Mouse (Mus musculus) kidney, embryonic 16.5 days (tissue): Measurements from ENCODE around the gene Dscam. TPM values are rescaled to one million over a fixed set of nuclear protein-coding genes. Genes with fewer than 3 reads are reported as not detected.

Experiments
- ATAC-seq: fragments of 200-750 bp; cut with Nextera tagmentation; 2 replicates; pipeline ENCODE4 v1.8.0; 2017; ENCODE audit warnings: moderate TSS enrichment; ENCODE audit not compliant: low FRiP score, low TSS enrichment
- H3K27ac ChIP-seq: fragments of 300-500 bp; sonication (generic); 2 replicates; pipeline ENCODE4 v1.5.1; 2014; ENCODE audit warnings: low read length
- H3K27me3 ChIP-seq: fragments of 300-500 bp; sonication (generic); 2 replicates; pipeline ENCODE4 v1.6.1; 2014; ENCODE audit warnings: low read length, control low read depth, mixed read lengths; ENCODE audit not compliant: insufficient read depth
- H3K36me3 ChIP-seq: fragments of 300-500 bp; sonication (generic); 2 replicates; pipeline ENCODE4 v1.6.1; 2014; ENCODE audit warnings: low read length, control low read depth, mixed read lengths; ENCODE audit not compliant: insufficient read depth
- H3K4me1 ChIP-seq: fragments of 300-500 bp; sonication (generic); 2 replicates; pipeline ENCODE4 v1.6.1; 2014; ENCODE audit warnings: low read length, control low read depth, mixed read lengths; ENCODE audit not compliant: insufficient read depth
- H3K4me2 ChIP-seq: fragments of 300-500 bp; sonication (generic); replicated peaks from 2 replicates; pipeline ENCODE4 v1.6.1; 2014; ENCODE audit warnings: low read depth, low read length
- H3K4me3 ChIP-seq: fragments of 300-500 bp; sonication (generic); 2 replicates; pipeline ENCODE4 v1.5.1; 2014; ENCODE audit warnings: mild to moderate bottlenecking, low read length
- H3K9ac ChIP-seq: fragments of 300-500 bp; sonication (generic); replicated peaks from 2 replicates; pipeline ENCODE4 v1.6.1; 2014; ENCODE audit warnings: low read length
- H3K9me3 ChIP-seq: fragments of 300-500 bp; sonication (generic); 2 replicates; pipeline ENCODE4 v1.6.1; 2016; ENCODE audit warnings: low read length, control low read depth
- WGBS: fragments of 180-500 bp; shearing (Covaris S2); extraction: QIAGEN DNeasy Blood & Tissue Kit; methylation state at CpG from one replicate; pipeline ENCODE4 v1.1.7; 2014; 5-methylcytosine and 5-hydroxymethylcytosine counted together
- polyA plus RNA-seq: library from polyadenylated mRNA; unstranded; fragments of >200 nt; fragmentation: Nextera tagmentation; extraction: Ambion mirVana; gene quantifications from 2 replicates; pipeline ENCODE4 v1.2.1, GENCODE M21; 2015

Dscam gene
- polyA plus RNA-seq, 1 experiment from 2014 or later, result 0.04 TPM

GRCm38 (mm10) chr16:96907818-96908217 lies 262.7 kb downstream of the Dscam start:
- H3K9me3 ChIP-seq, result no peaks in the 10 kb centered on the region
- no peak overlapping the region for H3K27ac ChIP-seq
- no peak overlapping the region for H3K4me2 ChIP-seq
- no peak overlapping the region for H3K9ac ChIP-seq
- 77% methylated on average over 1 of the region's 1 CpGs for WGBS
- ATAC-seq, result no peak
- H3K4me3 ChIP-seq, result no peak overlapping the region
- no peaks in the 10 kb centered on the region for H3K36me3 ChIP-seq
- H3K27me3 ChIP-seq, result no peaks in the 10 kb centered on the region
- no peaks in the 10 kb centered on the region for H3K4me1 ChIP-seq

DNA sequence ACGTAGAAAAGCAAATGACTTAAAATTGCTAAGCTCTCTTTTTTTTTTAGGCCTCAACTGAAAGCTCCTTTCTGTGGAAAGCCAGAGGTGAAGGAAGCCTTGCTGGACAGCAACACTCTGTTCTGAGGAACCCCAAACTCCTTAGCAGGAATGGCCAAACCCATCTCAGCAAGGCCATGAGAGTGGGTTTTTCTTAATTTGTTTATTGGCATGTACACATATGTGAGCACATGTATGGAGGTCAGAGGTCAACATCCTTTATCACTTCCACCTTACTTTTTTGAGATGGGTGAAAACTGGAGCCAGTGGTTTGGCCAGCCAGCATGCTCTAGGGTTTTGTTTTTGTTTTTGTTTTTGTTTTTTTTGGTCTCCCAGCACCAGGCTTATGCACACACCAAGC lies 263.5 kb downstream of the Dscam start:
- Histone ChIP-seq H3K4me2 (no peak overlapping the region), H3K36me3 (no peaks in the 10 kb centered on the region), H3K9ac (no peak overlapping the region), H3K27me3 (no peaks in the 10 kb centered on the region), H3K9me3 (no peaks in the 10 kb centered on the region), H3K4me3 (no peak overlapping the region), H3K27ac (no peak overlapping the region), H3K4me1 (no peaks in the 10 kb centered on the region)
- ATAC-seq, result no peak
- WGBS, result 85% methylated on average over 1 of the region's 1 CpGs

GRCm38 (mm10) chr16:96906630-96907029 lies 263.9 kb downstream of the Dscam start:
- Histone ChIP-seq H3K4me1 (no peaks in the 10 kb centered on the region), H3K27me3 (no peaks in the 10 kb centered on the region), H3K9ac (no peak overlapping the region), H3K4me2 (no peak overlapping the region), H3K9me3 (no peaks in the 10 kb centered on the region), H3K36me3 (no peaks in the 10 kb centered on the region), H3K4me3 (no peak overlapping the region), H3K27ac (no peak overlapping the region)
- 84% methylated on average over 2 of the region's 2 CpGs for WGBS
- ATAC-seq, result no peak

DNA sequence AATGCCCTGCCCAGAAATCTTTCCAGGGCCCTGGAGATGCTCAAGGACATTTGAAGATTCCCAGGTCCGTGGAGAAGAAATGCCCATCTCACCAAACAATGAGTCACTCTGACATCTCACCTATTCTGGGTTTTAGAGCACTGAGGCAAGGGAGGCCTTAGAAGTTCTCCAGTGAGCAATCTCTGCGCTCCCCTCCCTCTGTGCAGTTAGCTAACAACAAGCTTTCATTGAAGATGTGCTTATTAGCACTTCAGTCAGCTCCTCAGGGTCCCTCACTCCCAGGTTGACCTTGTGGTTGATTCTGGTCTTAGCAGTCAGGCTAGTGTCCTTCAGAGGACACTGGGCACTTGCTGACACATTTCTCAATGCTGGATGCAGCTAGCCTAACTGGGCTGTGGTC lies 265.8 kb downstream of the Dscam start:
- Histone ChIP-seq H3K27ac (no peak overlapping the region), H3K27me3 (no peaks in the 10 kb centered on the region), H3K4me1 (no peaks in the 10 kb centered on the region), H3K36me3 (no peaks in the 10 kb centered on the region), H3K9me3 (no peaks in the 10 kb centered on the region), H3K4me2 (no peak overlapping the region), H3K4me3 (no peak overlapping the region), H3K9ac (no peak overlapping the region)
- 53% methylated on average over 2 of the region's 2 CpGs for WGBS
- ATAC-seq, result no peak

DNA sequence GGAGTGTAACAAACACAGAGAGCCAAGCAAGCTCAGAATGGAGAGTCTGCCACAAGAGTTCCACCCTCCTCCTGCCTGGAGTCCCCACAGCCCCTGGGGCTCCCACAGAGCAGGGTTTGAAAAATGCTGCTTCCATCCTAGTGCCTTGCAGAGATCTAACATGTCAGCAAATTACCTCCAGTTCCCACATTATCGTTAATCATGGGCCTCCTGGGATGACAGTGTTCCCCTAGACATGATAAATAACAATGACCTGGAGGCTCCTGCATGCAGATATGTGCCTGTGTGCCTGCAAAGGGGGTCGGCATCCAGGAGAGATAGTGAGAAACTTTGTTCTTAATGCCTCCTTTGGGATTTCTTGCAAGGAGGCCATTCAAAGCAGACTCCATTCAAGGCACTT lies 266.2 kb downstream of the Dscam start:
- ATAC-seq, result no peak
- H3K27ac ChIP-seq, result no peak overlapping the region
- 21% methylated on average over 2 of the region's 2 CpGs for WGBS
- no peaks in the 10 kb centered on the region for H3K9me3 ChIP-seq
- H3K36me3 ChIP-seq, result no peaks in the 10 kb centered on the region
- H3K27me3 ChIP-seq, result no peaks in the 10 kb centered on the region
- H3K9ac ChIP-seq, result no peak overlapping the region
- no peak overlapping the region for H3K4me3 ChIP-seq
- no peaks in the 10 kb centered on the region for H3K4me1 ChIP-seq
- no peak overlapping the region for H3K4me2 ChIP-seq

DNA sequence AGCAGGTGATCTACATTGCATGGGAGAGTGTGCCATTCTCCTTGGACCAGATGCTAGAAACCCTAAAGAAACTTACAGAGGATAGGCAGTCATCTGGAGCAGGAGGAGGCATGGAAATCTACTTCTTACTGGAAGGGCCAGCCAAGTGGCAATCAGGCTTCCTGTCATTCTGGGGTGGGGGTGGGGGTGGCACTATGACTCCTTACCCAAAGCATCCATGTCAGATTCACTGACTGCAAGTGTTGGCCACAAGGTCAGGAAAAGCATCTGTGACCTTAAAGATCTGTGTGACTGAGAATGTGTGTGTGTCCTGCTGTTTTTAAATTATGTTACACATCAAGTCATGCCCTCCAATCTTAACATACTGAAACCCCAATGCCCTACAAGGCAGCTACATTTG lies 268.0 kb downstream of the Dscam start:
- no peak overlapping the region for H3K9ac ChIP-seq
- no peak for ATAC-seq
- H3K4me2 ChIP-seq, result no peak overlapping the region
- H3K4me3 ChIP-seq, result no peak overlapping the region
- H3K36me3 ChIP-seq, result no peaks in the 10 kb centered on the region
- H3K9me3 ChIP-seq, result no peaks in the 10 kb centered on the region
- H3K27ac ChIP-seq, result no peak overlapping the region
- no peaks in the 10 kb centered on the region for H3K27me3 ChIP-seq
- no peaks in the 10 kb centered on the region for H3K4me1 ChIP-seq

DNA sequence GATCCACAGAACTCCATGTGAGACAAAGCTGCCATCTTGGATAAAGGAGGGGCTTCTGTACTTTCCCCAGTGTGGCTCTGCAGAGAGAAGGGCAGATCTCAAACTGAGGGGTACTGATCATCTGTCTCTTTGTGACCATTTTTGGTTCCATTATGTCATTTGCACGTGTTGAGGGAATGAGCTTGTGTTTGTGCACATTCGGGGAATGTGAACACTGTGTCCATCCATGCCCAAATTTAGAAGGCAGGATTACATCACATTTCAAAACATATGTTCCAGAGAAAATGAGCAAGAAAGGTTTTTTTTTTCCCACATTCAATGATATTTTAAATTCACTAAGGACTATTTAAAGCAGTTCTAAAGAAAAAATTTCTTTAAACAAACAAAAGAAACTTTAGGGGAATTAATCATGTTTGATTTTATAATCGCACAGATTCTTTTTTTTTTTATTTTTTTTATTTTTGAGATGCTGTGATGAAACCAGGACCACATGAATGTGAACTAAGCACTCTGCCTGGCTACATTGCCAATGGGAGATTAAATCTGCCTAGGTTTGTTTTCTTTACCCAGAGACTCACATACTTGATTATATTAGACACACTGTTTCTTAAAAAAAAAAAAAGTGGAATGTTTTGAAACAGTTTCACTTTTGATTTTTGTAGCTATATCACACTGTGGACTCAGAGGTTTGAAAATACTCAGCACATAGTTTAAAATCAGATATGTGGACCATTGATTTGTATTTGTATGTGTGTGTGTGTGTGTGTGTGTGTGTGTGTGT lies 269.1 kb downstream of the Dscam start:
- H3K9me3 ChIP-seq, result no peaks in the 10 kb centered on the region
- H3K9ac ChIP-seq, result no peak overlapping the region
- 73% methylated on average over 3 of the region's 3 CpGs for WGBS
- H3K27me3 ChIP-seq, result no peaks in the 10 kb centered on the region
- ATAC-seq, result no peak
- H3K36me3 ChIP-seq, result no peaks in the 10 kb centered on the region
- H3K4me2 ChIP-seq, result no peak overlapping the region
- H3K4me1 ChIP-seq, result no peaks in the 10 kb centered on the region
- H3K4me3 ChIP-seq, result no peak overlapping the region
- H3K27ac ChIP-seq, result no peak overlapping the region

DNA sequence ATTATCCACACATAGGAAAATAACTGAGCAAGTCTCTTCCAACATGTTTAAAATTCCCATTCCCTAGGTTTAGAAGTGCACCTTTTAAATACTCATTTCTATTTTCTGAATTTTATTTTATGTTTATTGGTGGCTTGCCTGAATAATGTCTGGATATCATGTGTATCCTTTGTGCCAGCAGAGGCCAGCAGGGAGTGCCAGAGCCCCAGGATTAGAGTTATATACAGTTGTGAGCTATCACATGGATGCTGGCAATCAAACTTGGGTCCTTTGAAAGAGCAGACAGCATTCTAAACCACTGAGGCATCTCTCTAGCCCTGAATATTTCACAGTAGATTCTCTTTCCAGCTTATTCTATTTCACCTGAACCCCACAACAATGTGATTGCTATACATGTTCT lies 271.2 kb downstream of the Dscam start:
- no peak for ATAC-seq
- Histone ChIP-seq H3K4me2 (no peak overlapping the region), H3K36me3 (no peaks in the 10 kb centered on the region)

GRCm38 (mm10) chr16:96896510-96897133 lies 273.9 kb downstream of the Dscam start:
- Histone ChIP-seq H3K27ac (no peak overlapping the region), H3K9me3 (no peaks in the 10 kb centered on the region), H3K9ac (no peak overlapping the region), H3K4me3 (no peak overlapping the region), H3K36me3 (no peaks in the 10 kb centered on the region), H3K4me1 (no peaks in the 10 kb centered on the region), H3K4me2 (no peak overlapping the region), H3K27me3 (no peaks in the 10 kb centered on the region)
- ATAC-seq, result no peak
- 57% methylated on average over 10 of the region's 10 CpGs for WGBS

More for the DNA sequence above, 271.2 kb downstream of the Dscam start:
- Histone ChIP-seq H3K27me3 (no peaks in the 10 kb centered on the region), H3K4me1 (no peaks in the 10 kb centered on the region), H3K9ac (no peak overlapping the region), H3K4me3 (no peak overlapping the region), H3K27ac (no peak overlapping the region), H3K9me3 (no peaks in the 10 kb centered on the region)

GRCm38 (mm10) chr16:96888036-96888435 lies 282.5 kb downstream of the Dscam start:
- no peaks in the 10 kb centered on the region for H3K9me3 ChIP-seq
- H3K27me3 ChIP-seq, result no peaks in the 10 kb centered on the region
- no peak overlapping the region for H3K9ac ChIP-seq
- no peak overlapping the region for H3K4me2 ChIP-seq
- no peak overlapping the region for H3K4me3 ChIP-seq
- H3K4me1 ChIP-seq, result peaks cover 11% of the 10 kb centered on the region
- WGBS, result 48% methylated on average over 1 of the region's 1 CpGs
- H3K36me3 ChIP-seq, result no peaks in the 10 kb centered on the region
- no peak for ATAC-seq
- H3K27ac ChIP-seq, result no peak overlapping the region
